Mouse (Mus musculus): ENCODE measurements around the gene Dock1. TPM values are rescaled to one million over a fixed set of nuclear protein-coding genes. Genes with fewer than 3 reads are reported as not detected.

Gene Dock1
- polyA plus RNA-seq, 1 experiment from 2014 or later, result 44.5 TPM

DNA sequence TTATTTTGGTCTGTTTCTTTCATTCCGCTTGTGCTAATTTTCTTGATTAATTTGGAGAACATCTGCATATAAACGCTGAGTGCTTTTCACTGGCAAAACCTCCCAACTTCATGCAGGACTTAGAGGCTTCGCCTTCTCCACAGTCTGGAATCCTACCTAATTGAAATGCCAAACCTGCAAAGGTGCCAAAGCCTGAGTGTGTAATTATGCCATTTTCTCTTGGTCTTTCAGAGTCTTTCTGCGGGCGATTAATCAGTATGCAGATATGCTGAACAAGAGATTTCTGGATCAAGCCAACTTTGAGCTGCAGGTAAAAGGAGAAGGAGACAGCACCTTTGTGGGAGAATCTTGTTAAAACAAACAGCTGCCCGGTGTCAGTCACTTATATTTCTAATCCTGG lies 406.4 kb downstream of the Dock1 start:
- H3K36me3 ChIP-seq, result peaks cover 4% of the 10 kb centered on the region; the same call in 1 of the 2 replicates
- 88% methylated on average over 6 of the region's 6 CpGs for WGBS
- H3K27me3 ChIP-seq (ENCODE audit: low read depth, poor library complexity, severe bottlenecking), result no peaks in the 10 kb centered on the region
- no peak overlapping the region for H3K4me3 ChIP-seq
- no peak overlapping the region for H3K27ac ChIP-seq
- no peak for DNase-seq (ENCODE audit: low spot score)
- no peaks in the 10 kb centered on the region for H3K4me1 ChIP-seq
- no peaks in the 10 kb centered on the region for H3K9me3 ChIP-seq (replicated peaks)

DNA sequence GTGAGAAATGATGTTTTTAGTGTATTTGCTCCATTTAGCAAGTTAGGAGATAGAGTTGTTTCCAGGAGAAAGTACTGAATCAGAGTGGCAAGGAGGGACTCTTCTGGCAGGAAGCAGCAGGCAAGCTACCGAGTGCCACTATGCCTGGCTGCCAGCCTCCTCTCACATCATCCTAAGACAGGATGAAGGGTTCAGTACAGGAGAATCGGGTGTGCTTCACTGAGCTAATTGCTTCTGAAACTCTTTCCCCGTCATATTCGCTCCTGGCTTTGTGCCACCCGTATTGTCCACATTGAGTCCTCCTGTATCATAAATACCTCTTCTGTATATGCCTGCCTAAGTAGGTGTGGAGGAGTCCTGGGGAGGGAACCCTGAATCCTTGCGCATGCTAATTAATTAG lies 406.9 kb downstream of the Dock1 start:
- H3K36me3 ChIP-seq, result peaks cover 9% of the 10 kb centered on the region
- WGBS, result 83% methylated on average over 6 of the region's 6 CpGs
- H3K4me3 ChIP-seq, result no peak overlapping the region
- H3K27me3 ChIP-seq (ENCODE audit: low read depth, poor library complexity, severe bottlenecking), result no peaks in the 10 kb centered on the region
- H3K4me1 ChIP-seq, result no peaks in the 10 kb centered on the region
- no peaks in the 10 kb centered on the region for H3K9me3 ChIP-seq (replicated peaks)
- DNase-seq (ENCODE audit: low spot score), result no peak
- no peak overlapping the region for H3K27ac ChIP-seq

DNA sequence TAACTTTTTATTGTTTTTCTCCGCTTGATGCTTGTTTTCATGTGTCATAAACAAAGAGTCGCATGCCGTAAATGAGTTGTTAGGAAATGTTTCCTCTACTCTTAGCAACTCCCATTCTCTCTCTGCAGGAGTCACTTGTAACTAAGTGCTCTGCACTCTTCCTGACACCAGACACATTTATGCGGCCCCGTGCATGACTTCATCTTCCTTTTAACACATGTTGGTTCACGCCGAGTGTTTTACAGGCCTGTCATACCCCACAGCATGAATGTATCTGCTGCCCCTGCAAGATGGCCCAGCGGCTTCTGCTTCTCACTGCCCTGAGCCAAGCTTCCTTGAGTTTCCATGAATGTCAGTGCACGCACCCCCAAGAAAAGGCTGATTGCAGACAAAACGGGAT lies 407.4 kb downstream of the Dock1 start:
- 84% methylated on average over 10 of the region's 10 CpGs for WGBS
- H3K9me3 ChIP-seq (replicated peaks), result no peaks in the 10 kb centered on the region
- no peaks in the 10 kb centered on the region for H3K4me1 ChIP-seq
- peaks cover 13% of the 10 kb centered on the region for H3K36me3 ChIP-seq
- H3K27ac ChIP-seq, result no peak overlapping the region
- DNase-seq (ENCODE audit: low spot score), result no peak
- no peaks in the 10 kb centered on the region for H3K27me3 ChIP-seq (ENCODE audit: low read depth, poor library complexity, severe bottlenecking)
- H3K4me3 ChIP-seq, result no peak overlapping the region

DNA sequence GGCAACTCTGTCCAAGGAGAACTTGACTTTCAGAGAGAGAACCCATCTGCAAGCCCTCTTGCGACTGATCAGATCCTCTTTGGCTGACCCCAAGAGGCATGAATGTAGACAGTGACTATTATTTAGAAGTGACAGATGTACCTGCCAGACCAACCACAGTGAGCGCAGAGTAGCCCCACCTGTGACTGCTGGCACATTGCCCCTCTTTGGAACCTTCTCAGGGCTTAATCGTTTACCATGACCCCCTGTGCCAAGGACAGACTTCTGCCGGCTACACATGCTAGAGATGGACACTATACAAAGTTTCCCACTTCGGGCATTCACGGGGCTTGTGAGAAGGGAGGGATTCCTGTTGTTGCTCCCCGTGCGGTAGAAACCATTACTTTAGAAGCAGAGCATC lies 413.0 kb downstream of the Dock1 start:
- no peaks in the 10 kb centered on the region for H3K27me3 ChIP-seq (ENCODE audit: low read depth, poor library complexity, severe bottlenecking)
- no peaks in the 10 kb centered on the region for H3K9me3 ChIP-seq (replicated peaks)
- no peak overlapping the region for H3K27ac ChIP-seq
- WGBS, result 93% methylated on average over 8 of the region's 8 CpGs
- no peaks in the 10 kb centered on the region for H3K4me1 ChIP-seq
- no peak overlapping the region for H3K4me3 ChIP-seq
- no peak for DNase-seq (ENCODE audit: low spot score)
- H3K36me3 ChIP-seq, result peaks cover 23% of the 10 kb centered on the region

DNA sequence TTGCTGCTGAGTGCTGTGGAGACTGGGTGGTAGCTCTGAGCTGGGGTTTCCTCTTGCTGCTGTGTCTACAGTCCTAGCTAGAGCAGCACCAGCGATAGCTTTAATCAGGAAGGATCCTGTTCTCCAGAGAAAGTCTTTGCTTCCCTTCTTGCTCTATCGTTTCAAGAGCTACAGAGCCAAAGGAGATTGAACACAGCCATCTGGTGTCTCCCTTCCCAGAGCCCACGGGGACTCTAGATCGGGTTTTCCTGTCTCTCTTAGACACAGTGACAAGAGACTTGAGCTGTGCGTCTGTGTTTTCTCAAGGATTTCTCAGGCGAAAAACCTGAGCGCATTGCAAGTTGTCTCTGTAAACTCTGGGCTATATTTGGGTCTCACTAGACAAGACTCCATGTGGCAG lies 413.6 kb downstream of the Dock1 start:
- no peak overlapping the region for H3K27ac ChIP-seq
- no peaks in the 10 kb centered on the region for H3K27me3 ChIP-seq (ENCODE audit: low read depth, poor library complexity, severe bottlenecking)
- no peak for DNase-seq (ENCODE audit: low spot score)
- H3K9me3 ChIP-seq (replicated peaks), result no peaks in the 10 kb centered on the region
- H3K4me1 ChIP-seq, result no peaks in the 10 kb centered on the region
- no peak overlapping the region for H3K4me3 ChIP-seq
- peaks cover 25% of the 10 kb centered on the region for H3K36me3 ChIP-seq
- 90% methylated on average over 7 of the region's 7 CpGs for WGBS

DNA sequence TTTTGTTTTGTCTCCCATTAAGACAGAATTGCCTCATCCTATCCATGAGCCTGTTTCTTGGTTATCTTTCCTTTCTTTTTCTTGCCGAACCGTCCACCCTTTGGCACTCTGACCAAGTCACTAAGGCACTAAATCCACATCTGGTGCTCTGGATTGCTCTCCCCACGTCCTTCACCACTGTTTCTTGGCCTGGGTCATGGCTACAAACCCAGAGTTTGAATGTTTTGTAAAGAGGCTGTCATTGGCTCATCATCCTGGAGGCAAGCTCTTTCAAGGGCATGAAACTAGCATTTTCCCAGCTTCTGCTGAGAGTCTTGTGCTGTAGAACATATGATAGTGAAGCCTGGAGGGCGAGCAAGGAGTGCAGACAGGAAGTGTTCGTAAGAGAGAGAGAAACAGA lies 416.1 kb downstream of the Dock1 start:
- no peak overlapping the region for H3K27ac ChIP-seq
- H3K4me3 ChIP-seq, result no peak overlapping the region
- 87% methylated on average over 5 of the region's 5 CpGs for WGBS
- H3K9me3 ChIP-seq (replicated peaks), result no peaks in the 10 kb centered on the region
- no peaks in the 10 kb centered on the region for H3K27me3 ChIP-seq (ENCODE audit: low read depth, poor library complexity, severe bottlenecking)
- H3K4me1 ChIP-seq, result no peaks in the 10 kb centered on the region
- no peak for DNase-seq (ENCODE audit: low spot score)
- H3K36me3 ChIP-seq, result peaks cover 23% of the 10 kb centered on the region

DNA sequence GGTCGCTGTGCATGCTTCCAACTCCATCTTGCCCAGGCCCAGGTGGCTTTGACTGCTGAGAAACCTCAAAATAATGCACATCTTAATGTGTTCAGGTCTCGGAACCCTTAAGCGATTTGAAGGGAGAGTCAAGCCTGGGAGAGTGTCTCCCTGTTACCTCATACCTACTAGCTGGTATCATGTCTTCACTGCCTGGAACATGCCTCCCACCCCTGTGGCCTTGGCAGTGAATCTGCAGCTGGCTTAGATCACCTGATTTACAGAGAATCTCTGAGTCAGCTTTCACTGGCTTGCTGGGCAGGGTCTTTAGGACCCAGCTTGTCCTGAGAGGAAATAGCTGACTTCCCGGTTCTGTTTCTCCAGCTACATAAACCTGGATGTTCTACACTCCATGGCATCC lies 419.2 kb downstream of the Dock1 start:
- Histone ChIP-seq H3K27me3 (ENCODE audit: low read depth, poor library complexity, severe bottlenecking) (no peaks in the 10 kb centered on the region), H3K36me3 (peaks cover 6% of the 10 kb centered on the region; the same call in 1 of the 2 replicates), H3K27ac (no peak overlapping the region), H3K4me1 (no peaks in the 10 kb centered on the region), H3K9me3 (replicated peaks) (no peaks in the 10 kb centered on the region), H3K4me3 (no peak overlapping the region)
- 85% methylated on average over 4 of the region's 4 CpGs for WGBS
- DNase-seq (ENCODE audit: low spot score), result no peak

DNA sequence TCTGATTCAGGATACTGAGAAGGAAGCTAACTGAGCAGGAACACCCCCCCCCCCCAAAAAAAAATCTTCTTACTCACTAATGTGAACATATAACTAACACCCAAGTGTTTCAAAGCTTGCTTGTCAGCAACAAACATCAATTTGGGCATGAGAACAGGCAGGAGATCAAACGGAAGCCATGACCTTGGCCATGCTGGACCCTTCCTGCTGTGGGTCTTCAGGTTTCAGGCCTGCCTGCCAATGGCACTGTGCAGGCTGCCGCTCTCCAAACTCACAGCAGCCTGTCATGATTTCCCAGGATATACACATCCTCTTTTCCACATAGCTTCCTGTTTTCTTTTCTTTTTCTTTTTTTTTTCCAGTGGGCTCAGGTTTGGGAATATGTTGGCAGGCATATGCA lies 423.4 kb downstream of the Dock1 start:
- no peaks in the 10 kb centered on the region for H3K27me3 ChIP-seq (ENCODE audit: low read depth, poor library complexity, severe bottlenecking)
- peaks cover 9% of the 10 kb centered on the region; the same call in 1 of the 2 replicates for H3K36me3 ChIP-seq
- H3K4me3 ChIP-seq, result no peak overlapping the region
- H3K9me3 ChIP-seq (replicated peaks), result no peaks in the 10 kb centered on the region
- no peak for DNase-seq (ENCODE audit: low spot score)
- 76% methylated on average over 2 of the region's 2 CpGs for WGBS
- no peaks in the 10 kb centered on the region for H3K4me1 ChIP-seq
- H3K27ac ChIP-seq, result no peak overlapping the region

DNA sequence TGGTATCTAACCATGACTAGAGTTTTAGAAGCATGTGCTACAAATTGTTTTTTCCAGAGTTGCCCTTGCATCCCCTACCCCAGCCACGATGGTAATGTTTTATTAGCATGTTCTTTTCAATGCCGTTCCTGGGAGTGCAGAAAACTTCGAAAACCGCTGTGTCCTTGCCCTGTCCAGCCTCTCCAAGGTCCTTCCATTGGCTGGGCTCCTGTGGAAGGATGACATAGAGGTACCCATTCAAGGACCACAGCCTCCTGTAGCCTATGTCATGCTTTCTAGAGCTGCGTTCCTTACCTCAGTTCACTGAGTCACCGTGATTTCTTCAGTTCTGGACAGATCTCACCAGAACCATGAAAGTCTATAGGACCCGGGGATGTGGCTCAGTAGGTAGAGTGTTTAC lies 431.5 kb downstream of the Dock1 start:
- no peaks in the 10 kb centered on the region for H3K27me3 ChIP-seq (ENCODE audit: low read depth, poor library complexity, severe bottlenecking)
- H3K4me3 ChIP-seq, result no peak overlapping the region
- no peak for DNase-seq (ENCODE audit: low spot score)
- H3K36me3 ChIP-seq, result peaks cover 13% of the 10 kb centered on the region; the same call in 1 of the 2 replicates
- H3K27ac ChIP-seq, result no peak overlapping the region
- 95% methylated on average over 7 of the region's 7 CpGs for WGBS
- H3K9me3 ChIP-seq (replicated peaks), result no peaks in the 10 kb centered on the region
- no peaks in the 10 kb centered on the region for H3K4me1 ChIP-seq

DNA sequence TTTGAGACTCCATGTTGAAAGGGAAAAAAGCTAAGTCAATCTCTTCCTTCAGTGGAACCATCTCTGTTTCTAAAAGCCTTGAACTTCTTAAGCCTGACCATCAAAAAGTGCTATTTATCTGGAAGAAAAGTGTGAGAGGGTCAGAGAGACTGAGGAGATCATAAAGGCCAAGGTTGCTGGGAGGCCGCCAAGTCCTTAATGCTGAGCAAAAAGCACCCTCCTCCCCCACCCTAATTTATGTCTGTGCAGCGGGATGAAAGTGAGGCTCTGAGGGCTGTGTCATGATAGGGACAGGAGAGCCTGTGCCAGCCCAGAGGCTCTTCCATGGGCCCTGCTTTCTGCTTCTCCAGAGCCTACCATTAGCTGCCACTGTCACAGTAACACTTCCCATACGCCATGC lies 436.1 kb downstream of the Dock1 start:
- no peak for DNase-seq (ENCODE audit: low spot score)
- Histone ChIP-seq H3K36me3 (peaks cover 36% of the 10 kb centered on the region), H3K4me1 (no peaks in the 10 kb centered on the region), H3K27me3 (ENCODE audit: low read depth, poor library complexity, severe bottlenecking) (no peaks in the 10 kb centered on the region), H3K4me3 (no peak overlapping the region), H3K9me3 (replicated peaks) (no peaks in the 10 kb centered on the region), H3K27ac (no peak overlapping the region)
- WGBS, result 85% methylated on average over 3 of the region's 3 CpGs

DNA sequence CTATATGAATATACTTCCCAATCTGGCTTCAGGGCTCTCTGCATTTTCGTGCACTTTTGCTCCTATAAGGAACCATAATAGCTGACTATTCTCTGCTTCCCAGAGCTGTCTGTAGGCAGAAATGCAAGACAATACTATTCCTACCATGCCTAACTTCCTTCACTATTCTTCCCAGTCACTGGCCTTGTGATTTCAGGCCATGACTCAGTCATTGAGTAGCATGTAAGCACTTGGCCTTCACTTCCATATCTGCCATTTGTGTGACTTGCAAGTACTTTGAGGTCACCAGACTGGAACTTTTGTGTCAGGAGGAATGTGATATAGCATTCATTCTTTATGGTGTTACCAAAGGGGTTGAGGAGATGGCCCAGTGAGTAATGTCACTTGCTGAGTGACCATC lies 439.9 kb downstream of the Dock1 start:
- Histone ChIP-seq H3K27ac (no peak overlapping the region), H3K4me1 (no peaks in the 10 kb centered on the region), H3K4me3 (no peak overlapping the region), H3K9me3 (replicated peaks) (no peaks in the 10 kb centered on the region), H3K27me3 (ENCODE audit: low read depth, poor library complexity, severe bottlenecking) (no peaks in the 10 kb centered on the region), H3K36me3 (peaks cover 45% of the 10 kb centered on the region)
- no peak for DNase-seq (ENCODE audit: low spot score)
- 83% methylated on average over 1 of the region's 1 CpGs for WGBS

DNA sequence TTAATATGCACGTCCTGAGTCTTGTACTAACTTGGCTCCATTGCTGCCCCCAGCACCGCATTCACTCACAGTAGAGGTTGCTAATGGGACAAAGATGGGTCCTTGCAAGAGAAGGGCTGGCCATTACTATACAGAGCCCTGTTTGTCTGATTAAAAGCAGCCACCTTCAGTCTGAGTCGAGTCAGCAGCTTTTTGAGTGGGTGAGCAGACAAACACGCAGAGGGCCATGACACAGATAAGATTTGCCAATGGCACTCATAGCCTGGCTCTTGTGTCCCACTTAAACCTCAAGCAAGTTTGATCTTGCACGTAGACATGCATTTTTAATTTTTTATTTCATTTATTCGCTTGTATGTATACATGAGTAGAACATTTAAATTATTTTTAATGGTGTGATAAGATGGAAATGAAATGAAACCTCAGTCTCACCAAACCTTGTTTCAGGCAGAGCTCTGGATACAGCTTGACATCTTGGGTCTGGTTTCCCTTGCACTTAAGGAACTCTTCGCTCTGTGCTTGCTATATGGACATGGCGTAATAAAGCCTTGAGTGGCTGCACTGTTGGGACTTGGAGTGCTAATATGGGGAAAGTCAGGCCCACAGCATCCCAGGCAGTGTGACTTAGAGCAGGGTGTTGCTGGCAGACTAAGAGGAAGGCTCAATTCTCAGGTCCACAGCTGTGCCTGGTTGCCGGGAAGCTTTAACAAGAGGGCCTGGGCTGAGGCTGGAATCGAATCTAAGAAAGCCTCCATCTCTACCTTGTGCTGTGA lies 455.0 kb downstream of the Dock1 start:
- no peak for DNase-seq (ENCODE audit: low spot score)
- WGBS, result 90% methylated on average over 10 of the region's 10 CpGs
- H3K4me3 ChIP-seq, result no peak overlapping the region
- H3K27me3 ChIP-seq (ENCODE audit: low read depth, poor library complexity, severe bottlenecking), result no peaks in the 10 kb centered on the region
- H3K27ac ChIP-seq, result no peak overlapping the region
- H3K9me3 ChIP-seq (replicated peaks), result no peaks in the 10 kb centered on the region
- peaks cover 12% of the 10 kb centered on the region; the same call in 1 of the 2 replicates for H3K4me1 ChIP-seq
- H3K36me3 ChIP-seq, result peaks cover 48% of the 10 kb centered on the region

DNA sequence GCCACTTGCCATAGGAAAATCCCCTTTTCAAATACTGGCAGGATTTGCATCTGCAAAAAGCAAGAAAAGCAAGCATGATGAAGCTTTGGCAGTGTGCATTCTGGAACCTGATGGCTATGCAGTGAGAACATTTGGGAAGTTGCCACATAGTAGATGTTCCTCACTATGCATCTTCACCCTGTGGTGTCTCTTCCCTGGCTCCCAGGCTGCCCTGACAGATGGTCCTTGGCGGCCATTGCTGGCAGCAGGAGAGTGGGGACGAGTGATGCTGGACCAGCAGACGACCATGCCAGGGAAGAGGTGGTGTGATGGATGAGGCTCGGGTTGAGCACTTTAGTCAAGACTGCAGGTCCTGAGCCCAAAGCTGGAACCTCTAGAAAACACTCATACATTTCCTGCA lies 462.0 kb downstream of the Dock1 start:
- H3K4me3 ChIP-seq, result no peak overlapping the region
- H3K4me1 ChIP-seq, result no peaks in the 10 kb centered on the region
- no peaks in the 10 kb centered on the region for H3K9me3 ChIP-seq (replicated peaks)
- no peaks in the 10 kb centered on the region for H3K27me3 ChIP-seq (ENCODE audit: low read depth, poor library complexity, severe bottlenecking)
- peaks cover 37% of the 10 kb centered on the region for H3K36me3 ChIP-seq
- WGBS, result 84% methylated on average over 4 of the region's 4 CpGs
- H3K27ac ChIP-seq, result no peak overlapping the region
- no peak for DNase-seq (ENCODE audit: low spot score)

DNA sequence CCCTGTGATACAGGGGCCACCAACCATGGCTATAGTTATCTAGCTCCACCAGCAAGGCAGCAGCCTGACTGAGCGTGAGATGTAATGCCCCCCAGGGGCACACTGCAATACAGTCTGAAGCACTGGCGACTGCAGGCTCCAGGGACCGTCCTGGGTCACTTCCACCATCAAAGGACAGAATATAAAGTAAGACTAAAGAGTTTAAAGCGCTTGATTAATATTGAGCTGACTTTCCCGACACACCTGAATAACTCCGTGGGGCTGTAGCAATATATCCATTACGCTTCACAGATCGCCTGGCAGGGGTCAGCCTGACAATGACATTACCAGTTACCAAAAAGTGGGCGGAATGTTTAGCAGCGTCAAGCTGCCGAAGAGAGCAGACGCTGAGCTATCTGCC lies 464.2 kb downstream of the Dock1 start:
- Histone ChIP-seq H3K27ac (no peak overlapping the region), H3K36me3 (peaks cover 47% of the 10 kb centered on the region), H3K27me3 (ENCODE audit: low read depth, poor library complexity, severe bottlenecking) (no peaks in the 10 kb centered on the region), H3K9me3 (replicated peaks) (no peaks in the 10 kb centered on the region), H3K4me1 (0 out of 2 replicates have a peak, but pooled peaks cover 2% of the 10 kb centered on the region), H3K4me3 (no peak overlapping the region)
- 78% methylated on average over 12 of the region's 12 CpGs for WGBS
- no peak for DNase-seq (ENCODE audit: low spot score)

Data from limb, embryonic 10.5 days (tissue).